In genomic region chr14:76075721-76076120, GRCm38 (mm10) we compare ENCODE assay signal across 22 mouse cellular contexts. TPM values are rescaled to one million over a fixed set of nuclear protein-coding genes. Genes with fewer than 3 reads are reported as not detected.
A peak's percentile ranks its signal among the peaks of the same experiment; 100 is the strongest.
DNase-seq lines count a peak whose midpoint lies in the region; ATAC-seq and TF ChIP-seq lines count a peak whose summit lies in the region.
"Had no signal": no experiment of that assay in that cellular context is flagged by ENCODE, and none has a peak within 500 bp of the region (broad histone marks: within the 10 kb centered on the region; RNA-seq: fewer than 3 reads in every experiment).

No protein-coding gene starts in this region.

- H3K4me1 ChIP-seq in forebrain, embryonic 13.5 days = peaks cover 16% of the 10 kb centered on the region
- peaks cover 8% of the 10 kb centered on the region for H3K4me1 ChIP-seq in forebrain, embryonic 10.5 days
- peaks cover 2% of the 10 kb centered on the region for H3K4me1 ChIP-seq in midbrain, embryonic 11.5 days (ENCODE audit: control insufficient read depth, insufficient read depth, low read length)
- peaks cover 16% of the 10 kb centered on the region for H3K4me1 ChIP-seq in neural tube, embryonic 15.5 days
- H3K4me1 ChIP-seq: embryonic facial prominence, embryonic 13.5 days; heart, embryonic 15.5 days had no signal

- no peak overlapping the region for H3K4me3 ChIP-seq in forebrain, embryonic 13.5 days
- H3K4me3 ChIP-seq in forebrain, embryonic 10.5 days = no peak overlapping the region
- no peak overlapping the region for H3K4me3 ChIP-seq in midbrain, embryonic 11.5 days (ENCODE audit: low read depth, low read length)
- no peak overlapping the region for H3K4me3 ChIP-seq in neural tube, embryonic 15.5 days (replicated peaks)
- H3K4me3 ChIP-seq: embryonic facial prominence, embryonic 13.5 days; heart, embryonic 15.5 days had no signal

- no peaks in the 10 kb centered on the region for H3K36me3 ChIP-seq in forebrain, embryonic 13.5 days (ENCODE audit: poor library complexity, severe bottlenecking)
- no peaks in the 10 kb centered on the region for H3K36me3 ChIP-seq in forebrain, embryonic 10.5 days (replicated peaks)
- no peaks in the 10 kb centered on the region for H3K36me3 ChIP-seq in midbrain, embryonic 11.5 days (ENCODE audit: control insufficient read depth, insufficient read depth, low read length)
- H3K36me3 ChIP-seq in neural tube, embryonic 15.5 days = no peaks in the 10 kb centered on the region
- H3K36me3 ChIP-seq: embryonic facial prominence, embryonic 13.5 days; heart, embryonic 15.5 days had no signal

- H3K4me2 ChIP-seq in forebrain, embryonic 13.5 days = no peak overlapping the region
- H3K4me2 ChIP-seq in midbrain, embryonic 11.5 days = no peak overlapping the region
- H3K4me2 ChIP-seq in neural tube, embryonic 15.5 days = no peak overlapping the region
- H3K4me2 ChIP-seq: embryonic facial prominence, embryonic 13.5 days; heart, embryonic 15.5 days had no signal

- no peaks in the 10 kb centered on the region for H3K27me3 ChIP-seq in forebrain, embryonic 13.5 days
- H3K27me3 ChIP-seq in forebrain, embryonic 10.5 days (ENCODE audit: poor library complexity, severe bottlenecking) = no peaks in the 10 kb centered on the region
- no peaks in the 10 kb centered on the region for H3K27me3 ChIP-seq in midbrain, embryonic 11.5 days (ENCODE audit: control insufficient read depth, insufficient read depth, low read length)
- H3K27me3 ChIP-seq in neural tube, embryonic 15.5 days (replicated peaks) = no peaks in the 10 kb centered on the region
- H3K27me3 ChIP-seq: embryonic facial prominence, embryonic 13.5 days; Patski had no signal

- WGBS in forebrain, embryonic 13.5 days = 48% methylated on average over 4 of the region's 4 CpGs
- WGBS in forebrain, embryonic 10.5 days = 79% methylated on average over 4 of the region's 4 CpGs
- 60% methylated on average over 4 of the region's 4 CpGs for WGBS in midbrain, embryonic 11.5 days
- 58% methylated on average over 4 of the region's 4 CpGs for WGBS in neural tube, embryonic 15.5 days

- DNase-seq in forebrain, embryonic 10.5 days (ENCODE audit: extremely low spot score, low spot score) = no peak
- DNase-seq in brain, embryonic 14.5 days (ENCODE audit: low read depth) = peak; percentile 69
- no peak for DNase-seq in midbrain, embryonic 11.5 days (ENCODE audit: low spot score, missing footprints)
- DNase-seq in natural killer cell, adult 2 months (ENCODE audit: low spot score in 2 of 2) = no peak
- no peak for DNase-seq in gastrocnemius, adult 18-20 months (ENCODE audit: low spot score)
- DNase-seq: adrenal gland, postnatal 14 days; cerebellum, adult 11 months; cerebellum, postnatal 14 days; gastrocnemius, postnatal 36 days; heart, postnatal 4 days; left cerebral cortex, postnatal 4 days; liver, postnatal 0 days; lung, postnatal 10 days; right cerebral cortex, postnatal 4 days had no signal

- ATAC-seq in forebrain, embryonic 13.5 days = peak; percentile 36; the same call in 1 of the 2 replicates
- ATAC-seq in midbrain, embryonic 11.5 days (ENCODE audit: low FRiP score) = peak; percentile 38; the same call in 1 of the 2 replicates
- ATAC-seq in neural tube, embryonic 15.5 days (ENCODE audit: low FRiP score) = no peak
- ATAC-seq: CD4-positive, CD25-positive, alpha-beta regulatory T cell, adult 4 months; intestine, embryonic 16.5 days; liver, postnatal 0 days; Patski had no signal

- no peak for TF ChIP-seq CTCF in brain, embryonic 14.5 days (IDR thresholded peaks at IDR 0.05; ENCODE audit: borderline replicate concordance, extremely low read depth, insufficient read depth, insufficient read length)

- no peak overlapping the region for H3K9ac ChIP-seq in forebrain, embryonic 13.5 days
- H3K9ac ChIP-seq in midbrain, embryonic 11.5 days (ENCODE audit: low read length) = no peak overlapping the region
- H3K9ac ChIP-seq in neural tube, embryonic 15.5 days (replicated peaks) = no peak overlapping the region
- H3K9ac ChIP-seq: embryonic facial prominence, embryonic 13.5 days; heart, embryonic 15.5 days; liver, postnatal 0 days had no signal

- TF ChIP-seq POLR2A in brain, embryonic 14.5 days (IDR thresholded peaks at IDR 0.05; ENCODE audit: borderline replicate concordance, extremely low read depth, insufficient read depth, insufficient read length, poor library complexity, severe bottlenecking) = no peak

- peak overlapping the region; percentile 67 for H3K27ac ChIP-seq in forebrain, embryonic 13.5 days
- H3K27ac ChIP-seq in forebrain, embryonic 10.5 days = no peak overlapping the region
- no peak overlapping the region for H3K27ac ChIP-seq in midbrain, embryonic 11.5 days (ENCODE audit: low read depth, low read length)
- H3K27ac ChIP-seq in neural tube, embryonic 15.5 days (replicated peaks) = 0 out of 2 replicates have a peak overlapping the region, but pooled peaks have one; percentile 56
- H3K27ac ChIP-seq: embryonic facial prominence, embryonic 13.5 days; heart, embryonic 15.5 days; kidney, postnatal 0 days had no signal

- H3K9me3 ChIP-seq in forebrain, embryonic 13.5 days (replicated peaks) = no peaks in the 10 kb centered on the region
- H3K9me3 ChIP-seq in forebrain, embryonic 10.5 days = no peaks in the 10 kb centered on the region
- no peaks in the 10 kb centered on the region for H3K9me3 ChIP-seq in midbrain, embryonic 11.5 days (ENCODE audit: control insufficient read depth, low read length)
- H3K9me3 ChIP-seq in neural tube, embryonic 15.5 days (replicated peaks) = no peaks in the 10 kb centered on the region
- H3K9me3 ChIP-seq: embryonic facial prominence, embryonic 13.5 days; heart, embryonic 15.5 days had no signal

RNA-seq across cellular contexts. Expression of gene Gpalpp1, which starts 34.8 kb away (rescaled TPM):
- 13.6 and 14.5 TPM in 2 replicates for polyA plus RNA-seq in forebrain, embryonic 13.5 days (2015; fragmentation: Nextera tagmentation; extraction: Ambion mirVana)
- 16.8 and 17.1 TPM in 2 replicates for polyA plus RNA-seq in forebrain, embryonic 10.5 days (2016; fragmentation: Nextera tagmentation; extraction: Ambion mirVana)
- polyA plus RNA-seq in brain, embryonic 14.5 days (2012; rRNA removed) = 12.2 and 13.8 TPM in 2 replicates
- 19.9 and 21.2 TPM in 2 replicates for polyA plus RNA-seq in midbrain, embryonic 11.5 days (2014; fragmentation: Nextera tagmentation; extraction: Ambion mirVana)
- 9.5 and 10.0 TPM in 2 replicates for polyA plus RNA-seq in neural tube, embryonic 15.5 days (2015; fragmentation: Nextera tagmentation; extraction: Ambion mirVana)
- 1 to 10 TPM; 6.1 to 6.5 TPM for total RNA-seq in gastrocnemius, adult 18-20 months (2021)

RNA-seq across cellular contexts. Expression of gene Nufip1, which starts 35.0 kb away (rescaled TPM):
- 16.1 and 16.6 TPM in 2 replicates for polyA plus RNA-seq in forebrain, embryonic 13.5 days (2015; fragmentation: Nextera tagmentation; extraction: Ambion mirVana)
- 21.9 and 22.9 TPM in 2 replicates for polyA plus RNA-seq in forebrain, embryonic 10.5 days (2016; fragmentation: Nextera tagmentation; extraction: Ambion mirVana)
- polyA plus RNA-seq in brain, embryonic 14.5 days (2012; rRNA removed) = 8.4 and 8.5 TPM in 2 replicates
- 19.2 and 19.3 TPM in 2 replicates for polyA plus RNA-seq in midbrain, embryonic 11.5 days (2014; fragmentation: Nextera tagmentation; extraction: Ambion mirVana)
- 12.1 and 14.1 TPM in 2 replicates for polyA plus RNA-seq in neural tube, embryonic 15.5 days (2015; fragmentation: Nextera tagmentation; extraction: Ambion mirVana)
- 1 to 10 TPM; 3.2 to 3.8 TPM for total RNA-seq in gastrocnemius, adult 18-20 months (2021)

Comparison
In these comparisons a context has a peak if more than half of its experiments do, and no peak if none do; other contexts are left out.
1. H3K27ac ChIP-seq: peak in forebrain, embryonic 13.5 days (single experiment) and neural tube, embryonic 15.5 days (single experiment); none in forebrain, embryonic 10.5 days (single experiment) and midbrain, embryonic 11.5 days (single experiment).